Mouse (Mus musculus) heart, embryonic 14.5 days (tissue): Measurements from ENCODE around the gene Ntpcr. TPM values are rescaled to one million over a fixed set of nuclear protein-coding genes. Genes with fewer than 3 reads are reported as not detected.

ENCODE experiments used
- ATAC-seq: fragments of 200-750 bp; cut with Nextera tagmentation; 2 replicates; pipeline ENCODE4 v1.8.0; 2017; ENCODE audit warnings: low read depth, moderate TSS enrichment; ENCODE audit not compliant: insufficient number of reproducible peaks, insufficient read depth, low FRiP score
- H3K27ac ChIP-seq, 2 experiments: fragments of 200-500 bp in 1 of 2; fragments of 300-500 bp in 1 of 2; sonication (generic) in 1 of 2; replicated peaks in 1 of 2; 2 replicates each; pipeline ENCODE4 v1.5.1; 2012 to 2014; ENCODE audit warnings: low read depth in 2 of 2, low read length in 2 of 2, control low read depth in 1 of 2, mild to moderate bottlenecking in 1 of 2, mixed read lengths in 1 of 2; ENCODE audit not compliant: control insufficient read depth in 1 of 2, insufficient read depth in 1 of 2
- H3K27me3 ChIP-seq: fragments of 300-500 bp; sonication (generic); 2 replicates; pipeline ENCODE4 v1.6.1; 2014; ENCODE audit warnings: mild to moderate bottlenecking, low read length, control low read depth; ENCODE audit not compliant: control insufficient read depth, insufficient read depth
- H3K36me3 ChIP-seq: fragments of 300-500 bp; sonication (generic); 2 replicates; pipeline ENCODE4 v1.6.1; 2014; ENCODE audit warnings: mild to moderate bottlenecking, control low read depth, low read length, mixed read lengths; ENCODE audit not compliant: control insufficient read depth, insufficient read depth
- H3K4me1 ChIP-seq, 2 experiments: fragments of 200-500 bp in 1 of 2; fragments of 300-500 bp in 1 of 2; sonication (generic) in 1 of 2; 2 replicates each; pipeline ENCODE4 v1.6.1; 2012 to 2014; ENCODE audit warnings: low read length in 2 of 2, control low read depth in 1 of 2, mixed read lengths in 1 of 2; ENCODE audit not compliant: control insufficient read depth in 2 of 2, insufficient read depth in 2 of 2
- H3K4me2 ChIP-seq: fragments of 300-500 bp; sonication (generic); 2 replicates; pipeline ENCODE4 v1.6.1; 2014; ENCODE audit warnings: mild to moderate bottlenecking, low read length
- H3K4me3 ChIP-seq, 2 experiments: fragments of 200-500 bp in 1 of 2; fragments of 300-500 bp in 1 of 2; sonication (generic) in 1 of 2; 2 replicates each; pipeline ENCODE4 v1.5.1; 2012 to 2014; ENCODE audit warnings: low read length in 2 of 2, mild to moderate bottlenecking in 2 of 2, control low read depth in 1 of 2, low read depth in 1 of 2, moderate library complexity in 1 of 2; ENCODE audit not compliant: control insufficient read depth in 1 of 2, insufficient read depth in 1 of 2
- H3K9ac ChIP-seq: fragments of 300-500 bp; sonication (generic); 2 replicates; pipeline ENCODE4 v1.6.1; 2014; ENCODE audit warnings: mild to moderate bottlenecking, low read length
- H3K9me3 ChIP-seq: fragments of 300-500 bp; sonication (generic); 2 replicates; pipeline ENCODE4 v1.6.1; 2016; ENCODE audit warnings: low read length, control low read depth; ENCODE audit not compliant: control insufficient read depth
- WGBS: fragments of 180-500 bp; shearing (Covaris S2); extraction: QIAGEN DNeasy Blood & Tissue Kit; methylation state at CpG from one replicate; pipeline ENCODE4 v1.1.7; 2014; 5-methylcytosine and 5-hydroxymethylcytosine counted together
- polyA plus RNA-seq: library from polyadenylated mRNA; unstranded; fragments of >200 nt; fragmentation: Nextera tagmentation; extraction: Ambion mirVana; gene quantifications from 2 replicates; pipeline ENCODE4 v1.2.1, GENCODE M21; 2014

Gene Ntpcr
- polyA plus RNA-seq, 1 experiment from 2014 or later, result 30.1 TPM

- H3K4me3 ChIP-seq, result no peak overlapping the region
- H3K4me2 ChIP-seq, result no peak overlapping the region
- H3K36me3 ChIP-seq, result no peaks in the 10 kb centered on the region
- no peaks in the 10 kb centered on the region for H3K27me3 ChIP-seq
- peaks cover 0 to 8% of the 10 kb centered on the region in 2 experiments; a peak in 3 of 4 replicates for H3K4me1 ChIP-seq
- ATAC-seq, result no peak
- no peak overlapping the region for H3K9ac ChIP-seq
- WGBS, result 86% methylated on average over 3 of the region's 3 CpGs
- no peak overlapping the region for H3K27ac ChIP-seq
- H3K9me3 ChIP-seq, result peaks cover 5% of the 10 kb centered on the region; the same call in 1 of the 2 replicates
Measured at GRCm38 (mm10) chr8:125693197-125693596, 36.6 kb upstream of the Ntpcr start.

GRCm38 (mm10) chr8:125695951-125696350 is 33.8 kb upstream of the Ntpcr start:
- peaks cover 0 to 3% of the 10 kb centered on the region in 2 experiments; a peak in 1 of 4 replicates for H3K4me1 ChIP-seq
- H3K4me2 ChIP-seq, result no peak overlapping the region
- no peaks in the 10 kb centered on the region for H3K36me3 ChIP-seq
- H3K9me3 ChIP-seq, result peaks cover 11% of the 10 kb centered on the region; the same call in 1 of the 2 replicates
- no peak overlapping the region for H3K27ac ChIP-seq
- H3K9ac ChIP-seq, result no peak overlapping the region
- no peak for ATAC-seq
- WGBS, result 79% methylated on average over 6 of the region's 6 CpGs
- H3K27me3 ChIP-seq, result no peaks in the 10 kb centered on the region
- no peak overlapping the region for H3K4me3 ChIP-seq

- Histone ChIP-seq H3K27ac (no peak overlapping the region), H3K27me3 (no peaks in the 10 kb centered on the region), H3K4me2 (no peak overlapping the region), H3K4me3 (no peak overlapping the region), H3K9ac (no peak overlapping the region), H3K9me3 (peaks cover 11% of the 10 kb centered on the region; the same call in 1 of the 2 replicates), H3K36me3 (no peaks in the 10 kb centered on the region), H3K4me1 (no peaks in the 10 kb centered on the region)
- ATAC-seq, result no peak
- WGBS, result 82% methylated on average over 6 of the region's 6 CpGs
Measured at GRCm38 (mm10) chr8:125699391-125700025, 30.3 kb upstream of the Ntpcr start.

- H3K4me2 ChIP-seq, result no peak overlapping the region
- WGBS, result 80% methylated on average over 7 of the region's 7 CpGs
Measured at GRCm38 (mm10) chr8:125700407-125700806, 29.4 kb upstream of the Ntpcr start.

GRCm38 (mm10) chr8:125702868-125703473 is 26.8 kb upstream of the Ntpcr start:
- H3K9me3 ChIP-seq, result peaks cover 8% of the 10 kb centered on the region; the same call in 1 of the 2 replicates
- H3K4me2 ChIP-seq, result no peak overlapping the region
- no peak overlapping the region for H3K9ac ChIP-seq
- no peaks in the 10 kb centered on the region for H3K27me3 ChIP-seq
- 72% methylated on average over 15 of the region's 15 CpGs for WGBS
- no peaks in the 10 kb centered on the region for H3K36me3 ChIP-seq
- ATAC-seq, result no peak
- no peak overlapping the region for H3K4me3 ChIP-seq
- no peak overlapping the region for H3K27ac ChIP-seq
- H3K4me1 ChIP-seq, result no peaks in the 10 kb centered on the region

More at GRCm38 (mm10) chr8:125700407-125700806, 29.4 kb upstream of the Ntpcr start:
- no peak overlapping the region for H3K4me3 ChIP-seq
- H3K4me1 ChIP-seq, result no peaks in the 10 kb centered on the region
- no peaks in the 10 kb centered on the region for H3K27me3 ChIP-seq
- H3K9me3 ChIP-seq, result peaks cover 11% of the 10 kb centered on the region; the same call in 1 of the 2 replicates
- H3K27ac ChIP-seq, result no peak overlapping the region
- H3K36me3 ChIP-seq, result no peaks in the 10 kb centered on the region
- ATAC-seq, result no peak
- H3K9ac ChIP-seq, result no peak overlapping the region

GRCm38 (mm10) chr8:125704434-125704833 is 25.3 kb upstream of the Ntpcr start:
- no peaks in the 10 kb centered on the region for H3K27me3 ChIP-seq
- 86% methylated on average over 6 of the region's 6 CpGs for WGBS

GRCm38 (mm10) chr8:125705816-125706215 is 23.9 kb upstream of the Ntpcr start:
- no peak for ATAC-seq
- Histone ChIP-seq H3K36me3 (no peaks in the 10 kb centered on the region), H3K4me2 (no peak overlapping the region), H3K27me3 (no peaks in the 10 kb centered on the region), H3K4me1 (no peaks in the 10 kb centered on the region), H3K27ac (no peak overlapping the region), H3K9ac (no peak overlapping the region), H3K4me3 (no peak overlapping the region), H3K9me3 (no peaks in the 10 kb centered on the region)
- WGBS, result 78% methylated on average over 7 of the region's 7 CpGs

More at GRCm38 (mm10) chr8:125704434-125704833, 25.3 kb upstream of the Ntpcr start:
- H3K4me2 ChIP-seq, result no peak overlapping the region
- ATAC-seq, result no peak
- H3K36me3 ChIP-seq, result no peaks in the 10 kb centered on the region
- no peaks in the 10 kb centered on the region for H3K9me3 ChIP-seq
- H3K27ac ChIP-seq, result no peak overlapping the region
- H3K4me3 ChIP-seq, result no peak overlapping the region
- H3K9ac ChIP-seq, result no peak overlapping the region
- H3K4me1 ChIP-seq, result no peaks in the 10 kb centered on the region
